Mouse (Mus musculus): ENCODE measurements at regions not wholly inside any gene's neighbourhood (a gene's known extent, or its start where the extent isn't known, plus 50 kb on each side); places are given as distances from the start of the nearest gene placed in this dataset.
A peak's percentile ranks its signal among the peaks of the same experiment; 100 is the strongest.

DNA sequence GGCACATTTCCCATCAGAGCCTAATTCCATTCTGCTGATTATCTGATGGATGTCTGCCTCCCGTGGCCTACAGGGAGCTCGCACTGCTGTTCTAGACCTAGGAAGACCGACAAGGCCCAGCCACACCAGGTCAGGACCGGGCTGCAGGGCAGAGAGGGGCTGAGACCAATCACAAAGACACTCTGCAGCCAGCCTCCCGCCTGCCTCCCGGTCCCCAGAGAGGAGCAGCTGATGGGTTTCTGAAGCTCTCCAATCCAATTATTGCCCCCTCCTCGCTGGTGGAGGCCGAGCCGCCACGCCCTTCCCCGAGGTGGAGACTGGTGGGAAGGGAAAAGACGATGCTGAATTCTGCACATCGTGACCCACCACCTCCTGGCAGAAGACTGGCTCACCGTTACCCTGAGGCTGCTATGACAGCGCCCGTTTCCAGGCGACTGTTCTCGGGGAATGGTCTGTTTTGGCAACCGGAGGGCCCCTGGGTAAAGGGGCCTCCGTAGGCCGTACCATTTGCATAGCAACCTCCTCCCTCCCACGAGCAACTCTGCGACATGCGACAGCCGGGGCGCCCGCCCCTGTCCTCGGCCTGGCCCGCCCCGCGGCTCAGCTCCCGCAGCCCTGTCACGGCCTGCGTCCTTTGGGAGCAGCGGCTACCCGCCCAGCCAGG, 53.5 kb upstream of the Pim1 start:
- H3K4me1 ChIP-seq (ENCODE audit: control insufficient read depth, insufficient read depth, low read length): peaks cover 6% of the 10 kb centered on the region; the same call in 1 of the 2 replicates
- peak overlapping the region; percentile 66; the same call in 1 of the 2 replicates for H3K27ac ChIP-seq (ENCODE audit: low read length)
- peak overlapping the region; percentile 30 for H3K4me3 ChIP-seq (ENCODE audit: low read depth, low read length)
- WGBS: 2% methylated on average over 36 of the region's 36 CpGs
- H3K4me2 ChIP-seq (replicated peaks; ENCODE audit: low read depth, low read length): peak overlapping the region; percentile 70
- no peaks in the 10 kb centered on the region for H3K27me3 ChIP-seq (ENCODE audit: control insufficient read depth, insufficient read depth, low read length)
- peak; percentile 73; the same call in 1 of the 2 replicates for ATAC-seq (ENCODE audit: insufficient number of reproducible peaks, insufficient read depth, low FRiP score, low read depth)
- no peak overlapping the region; the same call in 1 of the 2 replicates for H3K9ac ChIP-seq (replicated peaks; ENCODE audit: low read depth, low read length)
- H3K9me3 ChIP-seq (ENCODE audit: control insufficient read depth, low read depth, low read length): no peaks in the 10 kb centered on the region
- no peaks in the 10 kb centered on the region for H3K36me3 ChIP-seq (ENCODE audit: control insufficient read depth, insufficient read depth, low read length)

DNA sequence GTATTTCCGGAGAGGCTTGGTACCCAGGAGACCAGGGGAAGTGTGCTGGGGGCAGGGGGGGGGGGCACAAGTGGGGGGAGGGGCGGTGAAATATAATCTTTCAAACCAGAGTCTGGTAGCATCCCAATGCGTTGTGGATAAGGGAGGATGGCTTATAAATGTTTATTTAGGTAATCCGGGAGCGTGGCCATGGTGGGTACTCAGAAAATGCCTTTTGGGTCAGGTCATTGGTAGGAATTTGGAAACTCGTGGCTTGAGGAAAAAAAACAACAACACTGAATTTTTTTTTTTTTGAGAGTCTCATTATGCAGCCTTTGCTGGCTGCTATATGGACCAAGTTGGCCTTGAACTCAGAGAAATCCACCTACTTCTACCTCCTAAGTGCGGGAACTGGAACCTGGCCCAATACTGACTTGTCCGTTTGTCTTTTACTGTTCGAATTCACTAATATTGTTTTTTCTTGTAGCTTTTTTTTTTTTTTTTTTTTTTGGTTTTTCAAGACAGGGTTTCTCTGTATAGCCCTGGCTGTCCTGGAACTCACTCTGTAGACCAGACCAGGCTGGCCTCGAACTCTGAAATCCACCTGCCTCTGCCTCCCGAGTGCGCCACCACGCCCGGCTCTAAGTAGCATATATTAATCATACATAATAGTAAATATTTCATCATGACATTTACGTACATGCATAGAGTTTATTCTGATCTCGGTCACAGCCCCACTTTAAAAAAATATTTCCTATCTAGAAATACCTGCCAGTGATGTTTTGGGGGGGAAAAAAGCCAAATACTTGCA, 52.8 kb upstream of the Pim1 start:
- Histone ChIP-seq H3K9ac (replicated peaks; ENCODE audit: low read depth, low read length) (no peak overlapping the region; the same call in 1 of the 2 replicates), H3K4me1 (ENCODE audit: control insufficient read depth, insufficient read depth, low read length) (peaks cover 6% of the 10 kb centered on the region; the same call in 1 of the 2 replicates), H3K9me3 (ENCODE audit: control insufficient read depth, low read depth, low read length) (no peaks in the 10 kb centered on the region), H3K27me3 (ENCODE audit: control insufficient read depth, insufficient read depth, low read length) (no peaks in the 10 kb centered on the region), H3K4me2 (replicated peaks; ENCODE audit: low read depth, low read length) (peak overlapping the region; percentile 70), H3K4me3 (ENCODE audit: low read depth, low read length) (peak overlapping the region; percentile 30), H3K36me3 (ENCODE audit: control insufficient read depth, insufficient read depth, low read length) (no peaks in the 10 kb centered on the region), H3K27ac (ENCODE audit: low read length) (peak overlapping the region; percentile 66; the same call in 1 of the 2 replicates)
- no peak for ATAC-seq (ENCODE audit: insufficient number of reproducible peaks, insufficient read depth, low FRiP score, low read depth)
- 27% methylated on average over 16 of the region's 16 CpGs for WGBS

DNA sequence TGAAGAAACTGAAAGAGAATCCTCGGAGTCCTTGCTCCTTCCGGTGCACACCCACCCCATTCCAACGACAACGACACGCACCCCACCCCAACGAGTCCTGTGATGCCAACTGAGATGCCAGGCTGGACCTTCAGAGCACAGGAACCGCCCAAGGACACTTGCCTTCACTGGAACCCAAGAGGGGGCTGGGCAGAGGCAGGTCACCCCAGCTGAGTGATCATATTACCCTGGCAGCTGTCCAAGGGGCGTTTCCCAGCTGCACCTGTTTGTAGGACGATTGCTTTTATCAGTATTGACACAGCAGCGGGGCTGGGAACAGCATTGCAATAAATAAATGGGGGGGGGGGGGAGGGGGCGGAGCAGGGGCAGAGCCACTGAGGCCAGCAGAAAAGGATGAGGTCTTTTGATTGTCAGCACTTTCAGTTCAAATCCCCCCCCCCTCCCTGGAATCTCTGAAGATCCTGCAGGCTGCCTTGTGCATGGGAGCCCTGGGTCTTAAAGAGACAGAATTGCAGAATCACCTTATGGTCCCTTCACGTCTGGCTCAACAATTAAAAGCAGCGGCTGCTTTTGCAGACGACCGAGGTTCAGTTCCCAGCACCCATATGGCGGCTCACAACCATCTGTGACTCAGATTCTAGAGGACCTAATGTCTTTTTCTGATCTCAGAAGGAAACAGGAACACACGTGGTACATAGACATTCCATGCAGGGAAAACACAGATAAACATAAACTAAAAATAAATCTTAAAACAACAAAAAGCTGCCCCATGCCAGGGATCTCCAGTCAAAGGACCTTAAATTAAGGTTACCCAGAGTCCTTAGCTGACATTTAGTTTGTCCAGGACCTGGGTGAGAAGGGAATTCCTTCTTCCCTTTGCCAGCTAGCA, 52.0 kb upstream of the Pim1 start:
- H3K4me1 ChIP-seq (ENCODE audit: control insufficient read depth, insufficient read depth, low read length): peaks cover 6% of the 10 kb centered on the region; the same call in 1 of the 2 replicates
- peak; percentile 68 for ATAC-seq (ENCODE audit: insufficient number of reproducible peaks, insufficient read depth, low FRiP score, low read depth)

DNA sequence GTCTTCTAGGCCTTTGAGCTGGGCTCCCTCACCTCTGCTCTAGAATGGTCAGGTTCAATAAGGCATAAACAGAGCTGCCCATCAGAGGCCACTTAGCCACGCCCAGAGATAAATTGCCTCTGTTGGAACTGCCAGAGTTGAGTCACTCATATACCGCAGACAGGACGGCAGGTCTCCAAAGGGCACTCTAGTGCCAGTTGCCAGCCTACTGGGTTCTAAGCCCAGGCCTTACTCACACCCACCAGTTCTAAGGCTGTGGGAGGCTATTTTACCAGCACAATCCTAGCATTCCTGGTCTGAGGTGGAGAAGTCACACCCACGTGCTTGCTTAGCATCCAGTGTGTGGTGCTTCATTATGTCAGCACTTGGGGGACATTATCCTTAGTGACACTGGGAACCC, 50.6 kb upstream of the Pim1 start:
- H3K27ac ChIP-seq (ENCODE audit: low read length): no peak overlapping the region
- peaks cover 12% of the 10 kb centered on the region; the same call in 1 of the 2 replicates for H3K4me1 ChIP-seq (ENCODE audit: control insufficient read depth, insufficient read depth, low read length)
- no peak overlapping the region for H3K4me3 ChIP-seq (ENCODE audit: low read depth, low read length)
- no peaks in the 10 kb centered on the region for H3K36me3 ChIP-seq (ENCODE audit: control insufficient read depth, insufficient read depth, low read length)
- H3K9ac ChIP-seq (replicated peaks; ENCODE audit: low read depth, low read length): no peak overlapping the region
- H3K4me2 ChIP-seq (replicated peaks; ENCODE audit: low read depth, low read length): no peak overlapping the region
- ATAC-seq (ENCODE audit: insufficient number of reproducible peaks, insufficient read depth, low FRiP score, low read depth): no peak
- no peaks in the 10 kb centered on the region for H3K9me3 ChIP-seq (ENCODE audit: control insufficient read depth, low read depth, low read length)
- WGBS: 57% methylated on average over 4 of the region's 4 CpGs
- H3K27me3 ChIP-seq (ENCODE audit: control insufficient read depth, insufficient read depth, low read length): no peaks in the 10 kb centered on the region

More for the DNA sequence above, 52.0 kb upstream of the Pim1 start:
- no peaks in the 10 kb centered on the region for H3K9me3 ChIP-seq (ENCODE audit: control insufficient read depth, low read depth, low read length)
- peak overlapping the region; percentile 4; the same call in 1 of the 2 replicates for H3K27ac ChIP-seq (ENCODE audit: low read length)
- no peaks in the 10 kb centered on the region for H3K36me3 ChIP-seq (ENCODE audit: control insufficient read depth, insufficient read depth, low read length)
- 18% methylated on average over 16 of the region's 17 CpGs for WGBS
- H3K27me3 ChIP-seq (ENCODE audit: control insufficient read depth, insufficient read depth, low read length): no peaks in the 10 kb centered on the region
- peak overlapping the region; percentile 29; the same call in 1 of the 2 replicates for H3K4me2 ChIP-seq (replicated peaks; ENCODE audit: low read depth, low read length)
- H3K9ac ChIP-seq (replicated peaks; ENCODE audit: low read depth, low read length): no peak overlapping the region
- no peak overlapping the region for H3K4me3 ChIP-seq (ENCODE audit: low read depth, low read length)

DNA sequence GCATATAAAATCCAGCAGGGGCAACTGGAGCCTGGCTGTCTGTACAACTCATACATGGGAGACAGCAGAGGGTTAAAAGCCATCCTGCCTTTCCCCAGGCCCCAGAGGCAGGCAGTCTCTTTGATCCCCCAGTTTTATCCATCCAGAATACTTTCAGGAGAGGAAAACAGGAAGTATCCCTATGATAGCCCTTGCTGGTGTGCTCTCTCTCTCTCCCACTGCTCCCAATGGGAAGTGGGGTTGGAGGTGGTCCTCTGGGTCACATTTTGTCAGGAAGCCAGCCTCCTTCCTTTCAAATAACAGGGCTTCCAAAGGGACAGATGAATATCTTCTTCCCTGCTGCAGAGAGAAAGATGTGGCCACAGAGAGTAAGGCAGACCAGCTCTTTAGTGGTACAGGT, 50.1 kb upstream of the Pim1 start:
- Histone ChIP-seq H3K4me1 (ENCODE audit: control insufficient read depth, insufficient read depth, low read length) (peaks cover 16% of the 10 kb centered on the region; the same call in 1 of the 2 replicates), H3K9me3 (ENCODE audit: control insufficient read depth, low read depth, low read length) (no peaks in the 10 kb centered on the region), H3K36me3 (ENCODE audit: control insufficient read depth, insufficient read depth, low read length) (no peaks in the 10 kb centered on the region), H3K27ac (ENCODE audit: low read length) (no peak overlapping the region), H3K4me2 (replicated peaks; ENCODE audit: low read depth, low read length) (no peak overlapping the region), H3K27me3 (ENCODE audit: control insufficient read depth, insufficient read depth, low read length) (no peaks in the 10 kb centered on the region), H3K9ac (replicated peaks; ENCODE audit: low read depth, low read length) (no peak overlapping the region), H3K4me3 (ENCODE audit: low read depth, low read length) (no peak overlapping the region)
- no peak for ATAC-seq (ENCODE audit: insufficient number of reproducible peaks, insufficient read depth, low FRiP score, low read depth)

Data from stomach, embryonic 14.5 days (tissue).